Mouse (Mus musculus): Measurements from ENCODE around the gene Slc4a2. TPM values are rescaled to one million over a fixed set of nuclear protein-coding genes. Genes with fewer than 3 reads are reported as not detected.
A peak's percentile ranks its signal among the peaks of the same experiment; 100 is the strongest.

The Slc4a2 gene
- polyA plus RNA-seq, 1 experiment from 2014 or later: 28.9 TPM

GRCm38 (mm10) chr5:24400911-24401605, 22.6 kb upstream of the Slc4a2 start:
- Histone ChIP-seq H3K27ac (ENCODE audit: low read length) (no peak overlapping the region), H3K9me3 (ENCODE audit: low read length) (no peaks in the 10 kb centered on the region), H3K4me2 (replicated peaks; ENCODE audit: low read depth, low read length) (no peak overlapping the region), H3K4me1 (ENCODE audit: insufficient read depth, low read depth, low read length) (no peaks in the 10 kb centered on the region), H3K36me3 (ENCODE audit: insufficient read depth, low read length) (no peaks in the 10 kb centered on the region), H3K4me3 (ENCODE audit: low read depth, low read length) (no peak overlapping the region), H3K27me3 (replicated peaks; ENCODE audit: insufficient read depth, low read length) (no peaks in the 10 kb centered on the region), H3K9ac (replicated peaks; ENCODE audit: low read depth) (no peak overlapping the region)
- ATAC-seq (no peak), DNase-seq (ENCODE audit: low spot score) (no peak)
- WGBS: 89% methylated on average over 5 of the region's 5 CpGs
- TF ChIP-seq EP300 (IDR thresholded peaks at IDR 0.05) (no peak), CTCF (IDR thresholded peaks at IDR 0.05) (no peak)

GRCm38 (mm10) chr5:24401969-24402368, 21.7 kb upstream of the Slc4a2 start:
- Histone ChIP-seq H3K4me3 (ENCODE audit: low read depth, low read length) (no peak overlapping the region), H3K36me3 (ENCODE audit: insufficient read depth, low read length) (peaks cover 5% of the 10 kb centered on the region; the same call in 1 of the 2 replicates), H3K9ac (replicated peaks; ENCODE audit: low read depth) (no peak overlapping the region), H3K27me3 (replicated peaks; ENCODE audit: insufficient read depth, low read length) (no peaks in the 10 kb centered on the region), H3K9me3 (ENCODE audit: low read length) (no peaks in the 10 kb centered on the region), H3K27ac (ENCODE audit: low read length) (no peak overlapping the region), H3K4me1 (ENCODE audit: insufficient read depth, low read depth, low read length) (no peaks in the 10 kb centered on the region), H3K4me2 (replicated peaks; ENCODE audit: low read depth, low read length) (no peak overlapping the region)
- WGBS: 67% methylated on average over 9 of the region's 9 CpGs
- ATAC-seq (no peak), DNase-seq (ENCODE audit: low spot score) (no peak)
- TF ChIP-seq EP300 (IDR thresholded peaks at IDR 0.05) (no peak), CTCF (IDR thresholded peaks at IDR 0.05) (no peak)

DNA sequence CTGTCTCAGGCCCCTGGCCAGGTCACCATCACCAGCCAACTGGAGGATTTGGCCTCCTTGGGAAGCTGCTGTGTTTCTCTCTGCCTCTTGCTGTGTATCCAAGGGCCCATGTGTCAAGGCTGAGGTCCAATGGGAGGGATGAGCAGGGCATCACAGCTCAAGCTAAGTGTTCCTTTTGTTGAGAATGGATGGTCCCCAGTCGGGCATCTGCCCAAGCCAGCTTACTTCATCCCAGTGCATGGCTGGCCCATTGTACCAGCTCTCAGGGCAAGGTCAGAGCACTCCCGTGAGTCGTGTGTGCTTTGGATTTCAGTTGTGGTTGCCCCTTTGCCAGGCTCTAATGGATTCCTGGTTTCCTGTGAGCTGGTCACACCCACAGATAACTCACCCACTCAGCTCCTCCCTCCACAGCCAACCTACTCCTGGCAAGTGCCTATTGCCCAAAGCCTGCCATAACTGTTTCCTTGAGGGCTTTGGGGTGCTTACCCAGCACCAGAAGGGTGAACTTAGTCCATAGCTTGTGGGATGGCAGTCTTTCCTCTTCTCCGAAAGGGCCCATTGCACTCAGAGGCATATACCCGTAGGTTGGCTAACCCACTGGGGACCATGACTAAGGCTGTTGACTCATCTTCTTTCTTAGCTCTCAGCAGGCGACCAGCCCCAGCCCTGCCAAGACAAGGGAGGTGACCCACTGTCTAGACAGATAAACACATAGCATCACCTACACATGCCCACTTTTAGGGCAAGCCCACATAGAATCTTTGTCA, 18.9 kb upstream of the Slc4a2 start:
- Histone ChIP-seq H3K4me2 (replicated peaks; ENCODE audit: low read depth, low read length) (no peak overlapping the region), H3K27ac (ENCODE audit: low read length) (no peak overlapping the region), H3K36me3 (ENCODE audit: insufficient read depth, low read length) (peaks cover 5% of the 10 kb centered on the region; the same call in 1 of the 2 replicates), H3K4me3 (ENCODE audit: low read depth, low read length) (no peak overlapping the region), H3K9me3 (ENCODE audit: low read length) (no peaks in the 10 kb centered on the region), H3K27me3 (replicated peaks; ENCODE audit: insufficient read depth, low read length) (no peaks in the 10 kb centered on the region), H3K9ac (replicated peaks; ENCODE audit: low read depth) (no peak overlapping the region), H3K4me1 (ENCODE audit: insufficient read depth, low read depth, low read length) (no peaks in the 10 kb centered on the region)
- DNase-seq (ENCODE audit: low spot score): no peak
- ATAC-seq: no peak
- WGBS: 74% methylated on average over 6 of the region's 6 CpGs
- no peak for TF ChIP-seq EP300 (IDR thresholded peaks at IDR 0.05)
- TF ChIP-seq CTCF (IDR thresholded peaks at IDR 0.05): no peak

- Histone ChIP-seq H3K4me2 (replicated peaks; ENCODE audit: low read depth, low read length) (no peak overlapping the region), H3K4me3 (ENCODE audit: low read depth, low read length) (no peak overlapping the region), H3K27ac (ENCODE audit: low read length) (no peak overlapping the region), H3K4me1 (ENCODE audit: insufficient read depth, low read depth, low read length) (no peaks in the 10 kb centered on the region), H3K9ac (replicated peaks; ENCODE audit: low read depth) (no peak overlapping the region), H3K36me3 (ENCODE audit: insufficient read depth, low read length) (peaks cover 5% of the 10 kb centered on the region; the same call in 1 of the 2 replicates), H3K9me3 (ENCODE audit: low read length) (no peaks in the 10 kb centered on the region), H3K27me3 (replicated peaks; ENCODE audit: insufficient read depth, low read length) (no peaks in the 10 kb centered on the region)
- DNase-seq (ENCODE audit: low spot score): peak; percentile 3
- no peak for ATAC-seq
- TF ChIP-seq EP300 (IDR thresholded peaks at IDR 0.05) (no peak), CTCF (IDR thresholded peaks at IDR 0.05) (no peak)
- WGBS: 65% methylated on average over 3 of the region's 3 CpGs
These were observed 18.2 kb upstream of the Slc4a2 start for GRCm38 (mm10) chr5:24405389-24405876.

GRCm38 (mm10) chr5:24408651-24409050, 15.0 kb upstream of the Slc4a2 start:
- WGBS: 70% methylated on average over 13 of the region's 13 CpGs
- H3K4me3 ChIP-seq (ENCODE audit: low read depth, low read length): no peak overlapping the region
- no peaks in the 10 kb centered on the region for H3K27me3 ChIP-seq (replicated peaks; ENCODE audit: insufficient read depth, low read length)
- H3K9me3 ChIP-seq (ENCODE audit: low read length): no peaks in the 10 kb centered on the region
- H3K4me2 ChIP-seq (replicated peaks; ENCODE audit: low read depth, low read length): no peak overlapping the region
- DNase-seq (ENCODE audit: low spot score) (no peak), ATAC-seq (no peak)
- H3K9ac ChIP-seq (replicated peaks; ENCODE audit: low read depth): no peak overlapping the region
- H3K4me1 ChIP-seq (ENCODE audit: insufficient read depth, low read depth, low read length): no peaks in the 10 kb centered on the region
- TF ChIP-seq CTCF (IDR thresholded peaks at IDR 0.05) (no peak), EP300 (IDR thresholded peaks at IDR 0.05) (no peak)
- H3K36me3 ChIP-seq (ENCODE audit: insufficient read depth, low read length): peaks cover 5% of the 10 kb centered on the region; the same call in 1 of the 2 replicates
- no peak overlapping the region for H3K27ac ChIP-seq (ENCODE audit: low read length)

- H3K36me3 ChIP-seq (ENCODE audit: insufficient read depth, low read length): peaks cover 5% of the 10 kb centered on the region; the same call in 1 of the 2 replicates
These were observed 14.2 kb upstream of the Slc4a2 start for GRCm38 (mm10) chr5:24409466-24409865.

More at GRCm38 (mm10) chr5:24409466-24409865, 14.2 kb upstream of the Slc4a2 start:
- no peak for TF ChIP-seq CTCF (IDR thresholded peaks at IDR 0.05)
- TF ChIP-seq EP300 (IDR thresholded peaks at IDR 0.05): no peak
- WGBS: 73% methylated on average over 2 of the region's 2 CpGs
- Histone ChIP-seq H3K9me3 (ENCODE audit: low read length) (no peaks in the 10 kb centered on the region), H3K9ac (replicated peaks; ENCODE audit: low read depth) (no peak overlapping the region), H3K4me3 (ENCODE audit: low read depth, low read length) (no peak overlapping the region), H3K4me1 (ENCODE audit: insufficient read depth, low read depth, low read length) (no peaks in the 10 kb centered on the region), H3K27ac (ENCODE audit: low read length) (no peak overlapping the region), H3K4me2 (replicated peaks; ENCODE audit: low read depth, low read length) (no peak overlapping the region), H3K27me3 (replicated peaks; ENCODE audit: insufficient read depth, low read length) (no peaks in the 10 kb centered on the region)
- no peak for DNase-seq (ENCODE audit: low spot score)
- ATAC-seq: no peak
